Mouse (Mus musculus) B cell, adult 67 days (primary cell): Measurements from ENCODE around the gene Hspg2. TPM values are rescaled to one million over a fixed set of nuclear protein-coding genes. Genes with fewer than 3 reads are reported as not detected.

Experiments
- total RNA-seq, 2 experiments: library from RNA; stranded (reverse); gene quantifications; 4 replicates each; pipeline ENCODE4 v1.2.4; 2023

Hspg2 gene
- 1 to 10 TPM; 1.3 to 3.9 TPM for total RNA-seq

DNA sequence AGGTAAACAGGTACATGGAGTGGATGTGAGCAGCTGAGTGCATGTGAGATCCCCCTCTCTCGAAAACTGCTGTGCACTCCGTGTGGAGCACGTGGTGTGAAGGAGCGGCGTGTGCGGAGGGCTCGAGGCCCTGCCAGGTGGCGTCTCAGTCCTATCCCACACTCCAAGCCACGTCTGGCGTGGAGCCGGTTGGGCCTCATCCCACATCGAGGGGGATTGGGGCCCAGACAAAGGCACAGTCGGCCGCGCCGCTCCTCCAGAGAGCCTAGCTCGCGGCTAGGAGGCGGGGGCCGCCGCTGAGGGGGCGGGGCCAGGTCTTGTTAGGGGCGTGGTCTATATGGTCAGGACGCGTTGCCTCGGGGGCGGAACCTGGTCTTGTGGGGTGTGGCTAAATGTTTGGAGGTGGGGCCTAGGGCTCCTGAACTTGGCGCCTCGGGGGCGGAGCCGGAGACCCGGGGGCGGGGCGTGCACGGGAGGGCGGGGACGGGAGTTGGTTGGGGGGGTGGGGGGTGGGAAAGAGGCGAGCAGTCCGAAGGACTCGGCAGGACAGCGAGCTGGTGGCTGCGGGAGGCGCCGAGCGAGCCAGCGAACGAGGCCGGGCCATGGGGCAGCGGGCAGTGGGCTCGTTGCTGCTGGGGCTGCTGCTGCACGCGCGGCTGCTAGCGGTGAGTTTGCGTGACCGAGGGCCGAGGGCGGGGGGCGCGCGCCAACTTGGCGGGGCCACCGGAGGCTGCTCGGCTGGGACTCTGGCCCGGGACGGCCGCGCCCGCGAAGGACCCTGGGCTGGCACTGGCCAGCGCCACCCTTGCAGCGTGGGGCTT, at the start of gene Hspg2:
Gene Hspg2, plus strand, starts transcription at position 510 of the 821 bp plus-strand sequence.

DNA sequence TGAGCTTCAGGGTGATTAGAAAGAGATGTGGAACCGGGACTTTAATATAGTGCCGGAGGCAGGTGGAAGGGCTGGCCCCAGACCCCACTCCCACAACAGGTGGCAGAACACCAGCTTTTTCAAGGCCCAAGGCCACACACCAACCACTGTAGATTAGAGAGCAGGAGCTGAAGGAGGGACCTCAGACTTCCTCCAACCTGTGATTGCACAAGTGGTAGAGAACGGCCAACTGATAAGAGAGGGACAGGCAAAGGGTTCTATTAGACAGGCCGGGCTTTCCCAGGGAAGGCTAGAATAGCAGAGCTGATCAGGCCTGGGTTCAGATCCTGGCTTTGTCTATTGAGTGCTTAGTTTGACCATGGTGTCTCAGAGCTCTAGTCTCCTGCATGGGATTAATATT, 38.1 kb upstream of the Hspg2 start, which contains the start of gene Cela3b:
Gene Cela3b, minus strand, starts transcription at position 39 of the 400 bp plus-strand sequence.

DNA sequence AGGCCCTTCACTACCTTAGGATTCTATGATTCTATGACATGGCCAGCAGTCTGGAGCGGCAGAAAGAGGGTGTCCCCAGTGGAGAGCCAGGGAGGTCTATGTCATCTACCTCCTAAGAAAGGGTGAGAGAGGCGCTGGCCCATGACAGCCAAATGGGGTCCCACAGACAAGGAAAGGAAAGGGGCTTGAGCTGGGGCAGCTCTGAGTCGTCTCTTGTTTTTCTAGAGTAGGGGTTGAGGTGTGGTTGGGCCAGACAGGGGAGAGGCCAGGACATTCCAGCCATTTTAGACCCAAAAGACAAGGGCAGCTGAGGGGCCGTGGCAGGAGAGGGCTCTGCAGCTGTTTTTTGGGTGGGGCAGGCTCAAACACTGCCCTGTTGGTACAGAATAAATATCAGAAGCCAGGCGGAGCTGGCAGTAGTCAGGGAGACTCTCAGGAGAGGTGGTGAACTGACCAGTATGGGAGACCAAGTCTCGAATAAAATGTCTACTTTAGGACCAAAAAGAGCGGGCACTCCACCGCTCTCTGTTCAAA, 15.3 kb upstream of the Hspg2 start, which contains the start of gene 1700013G24Rik:
Gene 1700013G24Rik, plus strand, starts transcription at position 51 of the 534 bp plus-strand sequence.

DNA sequence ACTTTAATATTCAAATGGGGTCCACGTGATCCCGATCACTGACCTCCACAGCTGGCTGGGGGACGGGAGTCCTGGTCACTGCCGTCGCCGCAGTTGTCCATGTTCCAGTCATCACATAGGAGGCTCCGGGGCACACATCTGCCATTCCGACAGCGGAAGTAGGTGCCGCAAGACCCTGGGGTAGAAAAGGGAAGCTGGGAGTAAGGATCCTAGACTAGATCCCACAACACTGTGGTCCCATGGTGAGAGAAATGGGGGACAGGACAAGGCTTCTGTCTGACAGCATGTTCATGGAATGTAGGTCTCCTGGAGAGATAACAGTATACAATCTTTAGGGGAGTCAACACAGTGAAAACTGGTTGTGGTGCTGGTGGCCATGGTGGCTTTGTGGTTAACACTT, 105.9 kb downstream of the Hspg2 start, which contains the start of gene Ldlrad2:
Gene Ldlrad2, minus strand, starts transcription at position 101 of the 400 bp plus-strand sequence.

DNA sequence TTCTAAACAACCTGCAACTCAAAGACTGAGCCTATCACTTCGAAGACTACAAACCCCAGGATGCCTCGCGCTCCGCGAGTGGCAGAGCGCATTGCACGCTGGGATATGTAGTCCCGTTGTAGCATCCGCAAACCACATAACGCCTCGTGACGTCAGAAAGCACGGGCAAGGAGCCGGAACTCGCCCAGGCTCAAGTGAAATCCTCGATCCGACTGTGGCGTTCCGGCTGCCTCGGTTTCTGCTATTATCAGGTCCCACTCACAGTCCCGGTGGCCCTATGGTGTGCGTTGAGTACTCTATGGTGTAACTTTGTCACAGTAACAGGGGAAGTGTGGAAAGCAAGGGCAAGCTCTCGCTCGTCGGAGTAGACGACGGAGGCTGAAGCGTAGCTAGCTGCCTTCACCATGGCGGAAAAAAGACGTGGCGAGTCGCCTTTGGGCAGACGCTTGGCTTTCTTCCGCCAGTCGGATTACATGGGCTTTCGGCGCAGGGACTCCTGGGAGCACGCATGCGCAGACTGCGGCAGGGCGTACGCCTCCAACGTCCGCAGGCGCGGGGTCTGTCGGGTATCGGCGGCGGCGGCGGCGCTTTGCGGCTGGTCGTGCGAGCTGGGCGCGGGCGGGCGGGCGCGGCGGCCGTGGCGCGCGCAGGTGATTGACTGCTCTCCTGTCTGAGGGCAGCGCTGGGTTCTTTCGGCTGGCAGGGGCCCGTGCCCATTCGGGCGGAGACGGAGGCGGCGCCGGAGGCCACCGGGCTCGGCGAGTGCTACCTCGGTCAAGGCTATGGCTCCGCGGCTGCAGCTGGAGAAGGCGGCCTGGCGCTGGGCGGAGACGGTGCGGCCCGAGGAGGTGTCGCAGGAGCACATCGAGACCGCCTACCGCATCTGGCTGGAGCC, 125.3 kb downstream of the Hspg2 start, which contains the start of gene Usp48:
Gene Usp48, plus strand, starts transcription at position 155 of the 895 bp plus-strand sequence.

Other genes with a start within 250 kb of the Hspg2 start
- gene Wnt4, start 191.3 kb upstream of the Hspg2 start, total RNA-seq, result under 1 TPM in 1 of 2 experiments, not detected in 1; 0.29 TPM
- 100 to 1,000 TPM; 455 to 476 TPM for gene Cdc42, start 111.0 kb upstream of the Hspg2 start, total RNA-seq
- gene Cela3a, start 59.0 kb upstream of the Hspg2 start, total RNA-seq, result not detected
- gene Cela3b, start 38.2 kb upstream of the Hspg2 start, total RNA-seq, result not detected
- gene 1700013G24Rik, start 15.5 kb upstream of the Hspg2 start, total RNA-seq, result not detected
- not detected for gene Ldlrad2, start 105.8 kb downstream of the Hspg2 start, total RNA-seq
- 100 to 1,000 TPM; 231 to 246 TPM for gene Usp48, start 125.0 kb downstream of the Hspg2 start, total RNA-seq
- 10 to 100 TPM; 10.9 to 12.2 TPM for gene Rap1gap, start 196.0 kb downstream of the Hspg2 start, total RNA-seq